Mouse (Mus musculus): Measurements from ENCODE around the gene Slc9a1.

DNA sequence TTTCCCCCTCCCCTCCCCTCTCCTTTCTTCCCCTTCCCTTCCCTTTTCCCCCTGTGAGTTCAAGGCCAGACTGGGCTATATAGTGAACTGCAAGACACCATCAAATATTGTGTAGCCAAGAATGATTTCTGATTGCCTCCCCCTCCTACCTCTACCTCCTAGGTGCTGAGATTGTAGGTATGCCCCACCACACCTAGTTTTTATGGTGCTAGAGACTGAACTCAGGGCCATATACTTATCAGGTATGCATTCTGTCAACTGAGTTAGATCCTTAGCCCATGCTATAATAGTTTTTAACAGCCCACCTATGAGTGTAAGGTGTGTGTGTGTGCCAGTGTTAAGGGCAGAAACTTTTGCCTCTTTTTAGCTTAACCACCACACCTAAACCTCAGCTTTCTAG, 17.5 kb downstream of the Slc9a1 start:
- TF ChIP-seq CTCF (IDR thresholded peaks at IDR 0.05; ENCODE audit: borderline replicate concordance, insufficient read depth, low read depth, low read length) (no peak), POLR2A (IDR thresholded peaks at IDR 0.05; ENCODE audit: borderline replicate concordance, insufficient read depth, low read length) (no peak)
